Mouse (Mus musculus): ENCODE data around the gene Zfp518b. TPM values are rescaled to one million over a fixed set of nuclear protein-coding genes. Genes with fewer than 3 reads are reported as not detected.

Zfp518b gene
- polyA plus RNA-seq, 1 experiment from 2014 or later, result 18.1 TPM

DNA sequence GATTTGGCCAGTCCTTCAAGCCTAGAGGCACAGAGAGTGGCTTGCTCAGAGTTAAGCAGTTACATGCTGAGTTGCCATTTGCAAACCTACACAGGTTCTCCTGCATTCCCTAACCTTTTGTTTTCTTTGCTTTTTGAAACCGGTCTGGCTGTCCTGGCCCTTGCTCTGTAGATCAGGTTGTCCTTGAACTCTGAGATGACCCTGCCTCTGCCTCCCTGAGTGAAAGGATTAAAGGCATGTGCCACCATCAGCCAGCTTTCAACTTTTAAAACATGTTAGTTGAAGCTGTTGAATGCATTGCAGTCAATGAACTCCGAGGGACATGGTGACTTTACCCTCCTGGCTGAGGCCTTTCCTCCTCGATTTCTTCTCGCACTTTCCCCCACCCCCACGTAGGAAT lies 25.8 kb downstream of the Zfp518b start:
- Histone ChIP-seq H3K4me3 (no peak overlapping the region), H3K4me2 (no peak overlapping the region), H3K27ac (no peak overlapping the region), H3K27me3 (no peaks in the 10 kb centered on the region), H3K9me3 (no peaks in the 10 kb centered on the region), H3K4me1 (no peaks in the 10 kb centered on the region), H3K9ac (no peak overlapping the region), H3K36me3 (no peaks in the 10 kb centered on the region)
- WGBS, result 84% methylated on average over 5 of the region's 5 CpGs
- ATAC-seq (ENCODE audit: borderline replicate concordance, extremely low read depth, low FRiP score, low TSS enrichment), result no peak

DNA sequence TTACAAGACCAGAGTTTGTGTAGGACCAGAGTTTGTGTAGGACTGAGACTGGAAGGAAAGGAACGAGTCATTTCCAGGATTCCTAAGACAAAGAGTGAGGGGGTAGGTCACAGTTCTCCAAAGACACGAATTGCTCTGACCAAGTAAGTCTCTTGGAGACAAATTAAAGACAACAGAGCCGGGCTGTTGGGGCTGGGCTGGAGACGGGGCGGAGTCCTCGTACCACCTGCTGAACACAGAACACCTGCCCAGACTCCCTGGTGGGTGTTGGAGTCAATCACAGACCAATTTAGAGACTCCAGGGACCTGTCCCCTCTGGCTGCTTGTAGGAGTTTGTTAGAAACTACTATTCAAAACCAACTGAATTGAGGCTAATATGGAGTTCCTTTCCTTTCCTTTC lies 28.4 kb downstream of the Zfp518b start:
- no peaks in the 10 kb centered on the region for H3K4me1 ChIP-seq
- H3K4me2 ChIP-seq, result no peak overlapping the region
- no peaks in the 10 kb centered on the region for H3K36me3 ChIP-seq
- no peaks in the 10 kb centered on the region for H3K9me3 ChIP-seq
- no peaks in the 10 kb centered on the region for H3K27me3 ChIP-seq
- no peak overlapping the region for H3K27ac ChIP-seq
- H3K9ac ChIP-seq, result no peak overlapping the region
- ATAC-seq (ENCODE audit: borderline replicate concordance, extremely low read depth, low FRiP score, low TSS enrichment), result no peak
- H3K4me3 ChIP-seq, result no peak overlapping the region
- 67% methylated on average over 6 of the region's 6 CpGs for WGBS

- Histone ChIP-seq H3K4me3 (no peak overlapping the region), H3K9me3 (no peaks in the 10 kb centered on the region), H3K27ac (no peak overlapping the region), H3K9ac (no peak overlapping the region), H3K36me3 (no peaks in the 10 kb centered on the region), H3K27me3 (no peaks in the 10 kb centered on the region), H3K4me1 (no peaks in the 10 kb centered on the region), H3K4me2 (no peak overlapping the region)
- WGBS, result 59% methylated on average over 12 of the region's 12 CpGs
- ATAC-seq (ENCODE audit: borderline replicate concordance, extremely low read depth, low FRiP score, low TSS enrichment), result no peak
Observed at GRCm38 (mm10) chr5:38655421-38655928, 29.2 kb downstream of the Zfp518b start.

GRCm38 (mm10) chr5:38654571-38654970 lies 30.1 kb downstream of the Zfp518b start:
- no peak overlapping the region for H3K4me3 ChIP-seq
- no peak overlapping the region for H3K9ac ChIP-seq
- H3K9me3 ChIP-seq, result no peaks in the 10 kb centered on the region
- no peak overlapping the region for H3K4me2 ChIP-seq
- no peaks in the 10 kb centered on the region for H3K27me3 ChIP-seq
- whole genome bisulfite sequencing, result 42% methylated on average over 1 of the region's 1 CpGs
- ATAC-seq (ENCODE audit: borderline replicate concordance, extremely low read depth, low FRiP score, low TSS enrichment), result no peak
- H3K4me1 ChIP-seq, result no peaks in the 10 kb centered on the region
- H3K27ac ChIP-seq, result no peak overlapping the region
- no peaks in the 10 kb centered on the region for H3K36me3 ChIP-seq

DNA sequence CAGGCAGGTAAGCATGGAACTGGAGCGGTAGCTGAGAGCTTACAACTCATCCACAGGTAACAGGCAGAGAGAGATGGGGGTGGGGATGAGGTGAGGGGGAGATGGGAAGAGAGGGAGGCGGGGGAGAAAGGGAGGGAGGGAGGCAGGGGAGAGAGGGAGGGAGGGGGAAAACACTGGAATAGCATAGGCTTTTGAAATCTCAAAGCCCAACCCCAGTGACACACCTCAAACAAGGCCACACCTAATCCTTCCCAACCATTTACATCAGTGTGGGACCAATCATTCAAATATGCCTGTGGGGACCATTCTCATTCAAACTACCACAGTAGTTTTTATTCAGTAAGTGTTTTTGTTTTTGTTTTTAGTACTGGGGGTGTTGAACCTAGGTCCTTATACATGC lies 31.5 kb downstream of the Zfp518b start:
- Histone ChIP-seq H3K27ac (no peak overlapping the region), H3K4me2 (no peak overlapping the region), H3K9me3 (no peaks in the 10 kb centered on the region), H3K27me3 (no peaks in the 10 kb centered on the region), H3K9ac (no peak overlapping the region), H3K4me3 (no peak overlapping the region), H3K36me3 (no peaks in the 10 kb centered on the region), H3K4me1 (no peaks in the 10 kb centered on the region)
- 58% methylated on average over 2 of the region's 2 CpGs for WGBS
- ATAC-seq (ENCODE audit: borderline replicate concordance, extremely low read depth, low FRiP score, low TSS enrichment), result no peak

DNA sequence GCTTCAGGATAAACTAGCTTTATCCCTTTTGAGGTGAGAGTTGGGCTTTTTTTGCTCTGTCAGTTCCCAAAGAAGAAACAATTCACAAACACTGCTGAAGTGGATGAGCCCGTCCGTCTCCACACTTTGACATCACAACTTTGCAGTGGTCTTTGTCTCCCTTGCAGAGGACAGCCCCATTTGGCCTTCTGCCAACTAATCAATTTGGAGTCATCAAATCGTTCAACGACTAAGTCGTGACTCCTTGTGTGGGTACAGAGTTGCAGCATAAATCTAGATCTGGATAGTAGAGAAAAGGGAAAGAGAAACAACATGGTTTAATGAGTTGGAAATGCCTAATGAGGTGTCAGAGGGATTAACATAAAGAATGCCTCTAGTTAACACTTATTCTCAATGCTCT lies 33.2 kb downstream of the Zfp518b start:
- no peaks in the 10 kb centered on the region for H3K27me3 ChIP-seq
- 54% methylated on average over 5 of the region's 5 CpGs for WGBS
- no peak overlapping the region for H3K4me3 ChIP-seq
- no peaks in the 10 kb centered on the region for H3K9me3 ChIP-seq
- ATAC-seq (ENCODE audit: borderline replicate concordance, extremely low read depth, low FRiP score, low TSS enrichment), result no peak
- no peak overlapping the region for H3K9ac ChIP-seq
- no peaks in the 10 kb centered on the region for H3K4me1 ChIP-seq
- H3K36me3 ChIP-seq, result no peaks in the 10 kb centered on the region
- H3K4me2 ChIP-seq, result no peak overlapping the region
- no peak overlapping the region for H3K27ac ChIP-seq

DNA sequence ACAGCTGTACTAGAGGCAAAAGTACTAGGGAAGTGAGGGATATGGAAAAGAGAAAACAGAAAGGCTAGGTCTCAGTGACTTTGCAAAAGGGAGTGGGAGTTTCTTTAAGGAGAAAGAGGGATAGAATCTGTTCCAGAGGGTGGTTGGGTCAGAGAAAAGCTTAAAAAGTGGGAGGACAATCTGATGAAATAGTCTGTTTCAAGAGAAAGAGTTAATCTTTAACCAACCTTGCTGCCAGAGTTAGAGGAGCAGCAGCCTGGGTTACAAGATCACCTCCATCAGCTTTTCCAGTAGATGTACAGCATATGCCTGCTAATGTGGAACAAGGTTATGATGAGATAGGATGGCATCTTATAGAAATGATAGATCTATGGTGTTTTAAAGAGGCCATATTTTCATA lies 43.1 kb downstream of the Zfp518b start:
- Histone ChIP-seq H3K4me2 (no peak overlapping the region), H3K4me1 (no peaks in the 10 kb centered on the region), H3K27ac (no peak overlapping the region), H3K27me3 (no peaks in the 10 kb centered on the region), H3K36me3 (no peaks in the 10 kb centered on the region), H3K9me3 (no peaks in the 10 kb centered on the region), H3K4me3 (no peak overlapping the region), H3K9ac (no peak overlapping the region)
- no peak for ATAC-seq (ENCODE audit: borderline replicate concordance, extremely low read depth, low FRiP score, low TSS enrichment)

DNA sequence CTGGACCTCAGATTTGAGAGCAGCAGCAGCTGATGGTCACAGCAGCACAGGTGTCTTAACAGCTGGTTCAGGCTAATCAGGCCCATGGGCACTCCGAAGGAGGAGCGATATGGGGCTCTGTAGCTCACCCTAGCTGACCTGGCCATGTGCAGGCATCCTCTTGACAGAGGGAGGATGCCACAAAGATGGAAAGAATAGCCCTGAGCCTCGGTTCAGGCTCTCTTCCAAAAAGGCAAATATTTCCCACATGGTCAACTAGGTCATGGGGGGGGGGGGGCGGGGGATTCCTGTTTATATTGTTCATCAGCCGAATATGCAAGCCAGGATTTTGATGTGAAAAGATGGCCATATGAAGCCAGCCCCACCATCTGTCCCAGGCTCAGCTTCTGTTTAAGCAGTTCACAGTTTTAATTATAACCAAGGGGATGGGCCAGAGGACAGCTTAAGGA lies 48.3 kb downstream of the Zfp518b start:
- ATAC-seq (ENCODE audit: borderline replicate concordance, extremely low read depth, low FRiP score, low TSS enrichment), result no peak
- no peaks in the 10 kb centered on the region for H3K4me1 ChIP-seq
- no peak overlapping the region for H3K4me2 ChIP-seq
- WGBS, result 48% methylated on average over 5 of the region's 5 CpGs
- no peaks in the 10 kb centered on the region for H3K9me3 ChIP-seq
- no peak overlapping the region for H3K27ac ChIP-seq
- no peak overlapping the region for H3K9ac ChIP-seq
- no peaks in the 10 kb centered on the region for H3K36me3 ChIP-seq
- no peaks in the 10 kb centered on the region for H3K27me3 ChIP-seq
- H3K4me3 ChIP-seq, result no peak overlapping the region

GRCm38 (mm10) chr5:38635696-38636095 lies 48.9 kb downstream of the Zfp518b start:
- Histone ChIP-seq H3K4me2 (no peak overlapping the region), H3K36me3 (no peaks in the 10 kb centered on the region), H3K9ac (no peak overlapping the region), H3K9me3 (no peaks in the 10 kb centered on the region), H3K27ac (no peak overlapping the region), H3K27me3 (no peaks in the 10 kb centered on the region), H3K4me1 (no peaks in the 10 kb centered on the region), H3K4me3 (no peak overlapping the region)
- ATAC-seq (ENCODE audit: borderline replicate concordance, extremely low read depth, low FRiP score, low TSS enrichment), result no peak
- 81% methylated on average over 1 of the region's 1 CpGs for WGBS

GRCm38 (mm10) chr5:38634321-38635164 lies 50.1 kb downstream of the Zfp518b start:
- H3K9me3 ChIP-seq, result no peaks in the 10 kb centered on the region
- 55% methylated on average over 11 of the region's 11 CpGs for WGBS
- H3K36me3 ChIP-seq, result no peaks in the 10 kb centered on the region
- H3K4me3 ChIP-seq, result no peak overlapping the region
- no peaks in the 10 kb centered on the region for H3K27me3 ChIP-seq
- no peak overlapping the region for H3K27ac ChIP-seq
- H3K4me2 ChIP-seq, result no peak overlapping the region
- ATAC-seq (ENCODE audit: borderline replicate concordance, extremely low read depth, low FRiP score, low TSS enrichment), result no peak
- no peaks in the 10 kb centered on the region for H3K4me1 ChIP-seq
- no peak overlapping the region for H3K9ac ChIP-seq

GRCm38 (mm10) chr5:38632463-38633449 lies 51.9 kb downstream of the Zfp518b start:
- Histone ChIP-seq H3K9me3 (no peaks in the 10 kb centered on the region), H3K4me1 (no peaks in the 10 kb centered on the region; the same call in 1 of the 2 replicates), H3K4me3 (no peak overlapping the region), H3K36me3 (no peaks in the 10 kb centered on the region), H3K9ac (no peak overlapping the region), H3K27ac (no peak overlapping the region), H3K4me2 (no peak overlapping the region), H3K27me3 (no peaks in the 10 kb centered on the region)
- WGBS, result 63% methylated on average over 13 of the region's 13 CpGs
- ATAC-seq (ENCODE audit: borderline replicate concordance, extremely low read depth, low FRiP score, low TSS enrichment), result 0 out of 2 replicates have a peak, but pooled peaks have one; percentile 46

- H3K27me3 ChIP-seq, result no peaks in the 10 kb centered on the region
- no peak overlapping the region for H3K9ac ChIP-seq
- no peak overlapping the region for H3K4me2 ChIP-seq
- WGBS, result 24% methylated on average over 2 of the region's 2 CpGs
- no peak for ATAC-seq (ENCODE audit: borderline replicate concordance, extremely low read depth, low FRiP score, low TSS enrichment)
- H3K4me3 ChIP-seq, result no peak overlapping the region
- no peak overlapping the region for H3K27ac ChIP-seq
- no peaks in the 10 kb centered on the region; the same call in 1 of the 2 replicates for H3K4me1 ChIP-seq
- no peaks in the 10 kb centered on the region for H3K9me3 ChIP-seq
- no peaks in the 10 kb centered on the region for H3K36me3 ChIP-seq
Observed at GRCm38 (mm10) chr5:38628023-38628422, 56.6 kb downstream of the Zfp518b start.

All from lung, embryonic 15.5 days (tissue).